Mouse (Mus musculus): ENCODE results near the gene Rnf24. TPM values are rescaled to one million over a fixed set of nuclear protein-coding genes. Genes with fewer than 3 reads are reported as not detected.
"Not testable (repeated sequence)": the region's sequence is repeated elsewhere in the genome, so short reads cannot be mapped to it uniquely, and the experiment has no call there.

Rnf24 gene
- total RNA-seq, 2 experiments from 2014 or later: 29.8 to 30.8 TPM

- DNase-seq (ENCODE audit: low spot score in 2 of 2): no peak
Observed at GRCm38 (mm10) chr2:131345556-131345955, 7.1 kb downstream of the Rnf24 start.

- DNase-seq (ENCODE audit: low spot score in 2 of 2): peak; percentile 43 to 54
Observed at GRCm38 (mm10) chr2:131344449-131344848, 8.2 kb downstream of the Rnf24 start.

GRCm38 (mm10) chr2:131337602-131338001 lies 15.1 kb downstream of the Rnf24 start:
- no peak for DNase-seq (ENCODE audit: low spot score in 2 of 2)

GRCm38 (mm10) chr2:131330548-131330947 lies 22.1 kb downstream of the Rnf24 start:
- no peak for DNase-seq (ENCODE audit: low spot score in 2 of 2)

- DNase-seq (ENCODE audit: low spot score in 2 of 2): no peak
Observed at GRCm38 (mm10) chr2:131328981-131329380, 23.7 kb downstream of the Rnf24 start.

- no peak for DNase-seq (ENCODE audit: low spot score in 2 of 2)
Observed at GRCm38 (mm10) chr2:131326044-131326443, 26.6 kb downstream of the Rnf24 start.

- no peak for DNase-seq (ENCODE audit: low spot score in 2 of 2)
Observed at GRCm38 (mm10) chr2:131323675-131324074, 29.0 kb downstream of the Rnf24 start.

GRCm38 (mm10) chr2:131321192-131321591 lies 31.5 kb downstream of the Rnf24 start:
- not testable (repeated sequence) for DNase-seq (ENCODE audit: low spot score in 2 of 2)

GRCm38 (mm10) chr2:131319401-131319800 lies 33.3 kb downstream of the Rnf24 start:
- no peak for DNase-seq (ENCODE audit: low spot score in 2 of 2)

- no peak for DNase-seq (ENCODE audit: low spot score in 2 of 2)
Observed at GRCm38 (mm10) chr2:131316167-131316566, 36.5 kb downstream of the Rnf24 start.

GRCm38 (mm10) chr2:131309296-131309695 lies 43.4 kb downstream of the Rnf24 start:
- no peak for DNase-seq (ENCODE audit: low spot score in 2 of 2)

- DNase-seq (ENCODE audit: low spot score in 2 of 2): no peak
Observed at GRCm38 (mm10) chr2:131307822-131308221, 44.9 kb downstream of the Rnf24 start.

- no peak for DNase-seq (ENCODE audit: low spot score in 2 of 2)
Observed at GRCm38 (mm10) chr2:131307391-131307790, 45.3 kb downstream of the Rnf24 start.

GRCm38 (mm10) chr2:131305226-131305625 lies 47.5 kb downstream of the Rnf24 start:
- peak in 1 of 2 experiments; percentile 19 for DNase-seq (ENCODE audit: low spot score in 2 of 2)

GRCm38 (mm10) chr2:131304497-131304896 lies 48.2 kb downstream of the Rnf24 start:
- DNase-seq (ENCODE audit: low spot score in 2 of 2): no peak

- no peak for DNase-seq (ENCODE audit: low spot score in 2 of 2)
Observed at GRCm38 (mm10) chr2:131301635-131302034, 51.1 kb downstream of the Rnf24 start.

- no peak for DNase-seq (ENCODE audit: low spot score in 2 of 2)
Observed at GRCm38 (mm10) chr2:131300485-131300884, 52.2 kb downstream of the Rnf24 start.

- DNase-seq (ENCODE audit: low spot score in 2 of 2): not testable (repeated sequence)
Observed at GRCm38 (mm10) chr2:131298674-131299073, 54.0 kb downstream of the Rnf24 start.

- peak; percentile 45 to 49 for DNase-seq (ENCODE audit: low spot score in 2 of 2)
Observed at GRCm38 (mm10) chr2:131296746-131297261, 55.9 kb downstream of the Rnf24 start.

GRCm38 (mm10) chr2:131290669-131291068 lies 62.0 kb downstream of the Rnf24 start:
- no peak for DNase-seq (ENCODE audit: low spot score in 2 of 2)

- no peak for DNase-seq (ENCODE audit: low spot score in 2 of 2)
Observed at GRCm38 (mm10) chr2:131286276-131286675, 66.4 kb downstream of the Rnf24 start.

GRCm38 (mm10) chr2:131281596-131281995 lies 71.1 kb downstream of the Rnf24 start:
- no peak for DNase-seq (ENCODE audit: low spot score in 2 of 2)

GRCm38 (mm10) chr2:131276722-131277121 lies 76.0 kb downstream of the Rnf24 start:
- DNase-seq (ENCODE audit: low spot score in 2 of 2): no peak

- no peak for DNase-seq (ENCODE audit: low spot score in 2 of 2)
Observed at GRCm38 (mm10) chr2:131275493-131275892, 77.2 kb downstream of the Rnf24 start.
